Mouse (Mus musculus) MEL (cell line): ENCODE results near the gene Ccsap.

Experiments used
- CTCF ChIP-seq, 3 experiments: IDR thresholded peaks in 2 of 3; conservative IDR thresholded peaks in 1 of 3; 2 replicates each; pipeline ENCODE4 v1.5.1; 2011 to 2012; ENCODE audit warnings: low read length in 3 of 3, low read depth in 2 of 3, mild to moderate bottlenecking in 2 of 3, improper control_type of control experiment in 1 of 3, inconsistent platforms in 1 of 3, mixed read lengths in 1 of 3, moderate library complexity in 1 of 3; ENCODE audit not compliant: control insufficient read depth in 1 of 3, insufficient read depth in 1 of 3, poor library complexity in 1 of 3, severe bottlenecking in 1 of 3
- EP300 ChIP-seq, 2 experiments: IDR thresholded peaks; 2 replicates each; pipeline ENCODE4 v1.6.1; 2011; ENCODE audit warnings: improper control_type of control experiment in 2 of 2, low read length in 2 of 2, low read depth in 1 of 2, mild to moderate bottlenecking in 1 of 2
- GATA1 ChIP-seq: IDR thresholded peaks from 2 replicates; pipeline ENCODE4 v1.6.1; 2011; ENCODE audit warnings: low read depth, low read length, improper control_type of control experiment
- KAT2A ChIP-seq: conservative IDR thresholded peaks from 2 replicates; pipeline ENCODE4 v1.6.1; 2012; ENCODE audit warnings: low read depth, low read length, improper control_type of control experiment, inconsistent platforms
- MAX ChIP-seq: IDR thresholded peaks from 2 replicates; pipeline ENCODE4 v1.6.1; 2011; ENCODE audit warnings: low read length, improper control_type of control experiment
- TBP ChIP-seq: IDR thresholded peaks from 2 replicates; pipeline ENCODE4 v1.8.0; 2011; ENCODE audit warnings: low read depth, low read length, improper control_type of control experiment

DNA sequence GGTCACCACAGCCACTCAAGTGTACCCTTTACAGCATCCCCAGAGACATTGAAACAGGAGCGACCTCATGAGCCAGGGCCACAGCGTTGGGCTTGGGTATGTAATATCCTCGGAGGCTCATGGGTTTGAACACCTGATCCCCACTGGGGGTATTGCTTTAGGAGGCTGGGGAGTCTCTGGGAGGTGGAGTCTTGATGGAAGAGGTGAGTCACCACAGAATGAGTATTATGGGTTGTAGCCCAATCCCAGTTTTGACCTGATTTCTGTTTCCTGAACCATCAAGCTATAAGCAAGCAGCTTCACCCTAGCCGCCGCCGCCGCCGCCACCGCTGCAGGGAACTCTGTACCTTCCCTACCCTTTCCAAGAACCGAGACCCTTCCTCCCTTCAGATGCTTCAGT is 14.0 kb downstream of the Ccsap start:
- TF ChIP-seq CTCF (IDR thresholded peaks at IDR 0.05 in 2 of 3, conservative IDR thresholded peaks at IDR 0.05 in 1 of 3; ENCODE audit: control insufficient read depth in 1 of 3, insufficient read depth in 1 of 3, low read depth in 2 of 3, low read length in 3 of 3, poor library complexity in 1 of 3, severe bottlenecking in 1 of 3), result no peak
- TF ChIP-seq GATA1, result no peak
- TF ChIP-seq TBP, result no peak
- TF ChIP-seq KAT2A, result no peak
- TF ChIP-seq EP300 (IDR thresholded peaks at IDR 0.05; ENCODE audit: low read depth in 1 of 2, low read length in 2 of 2), result no peak
- no peak for TF ChIP-seq MAX
